Mouse (Mus musculus) kidney, embryonic 15.5 days (tissue): ENCODE measurements around the gene Chst11. TPM values are rescaled to one million over a fixed set of nuclear protein-coding genes. Genes with fewer than 3 reads are reported as not detected.

Source experiments
- ATAC-seq: fragments of 200-750 bp; cut with Nextera tagmentation; replicated peaks from 2 replicates; pipeline ENCODE4 v1.8.0; 2017; ENCODE audit warnings: moderate TSS enrichment; ENCODE audit not compliant: low FRiP score
- H3K27ac ChIP-seq: fragments of 300-500 bp; sonication (generic); 2 replicates; pipeline ENCODE4 v1.5.1; 2015; ENCODE audit warnings: mild to moderate bottlenecking, inconsistent platforms
- H3K27me3 ChIP-seq: fragments of 300-500 bp; sonication (generic); 2 replicates; pipeline ENCODE4 v1.6.1; 2015; ENCODE audit warnings: inconsistent platforms
- H3K36me3 ChIP-seq: fragments of 300-500 bp; sonication (generic); 2 replicates; pipeline ENCODE4 v1.6.1; 2015; ENCODE audit warnings: inconsistent platforms
- H3K4me1 ChIP-seq: fragments of 300-500 bp; sonication (generic); 2 replicates; pipeline ENCODE4 v1.6.1; 2015; ENCODE audit warnings: inconsistent platforms
- H3K4me2 ChIP-seq: fragments of 300-500 bp; sonication (generic); 2 replicates; pipeline ENCODE4 v1.6.1; 2015; ENCODE audit warnings: moderate library complexity, mild to moderate bottlenecking, inconsistent platforms
- H3K4me3 ChIP-seq: fragments of 300-500 bp; sonication (generic); replicated peaks from 2 replicates; pipeline ENCODE4 v1.5.1; 2015; ENCODE audit warnings: mild to moderate bottlenecking, inconsistent platforms
- H3K9ac ChIP-seq: fragments of 300-500 bp; sonication (generic); 2 replicates; pipeline ENCODE4 v1.6.1; 2015; ENCODE audit warnings: mild to moderate bottlenecking, inconsistent platforms
- H3K9me3 ChIP-seq: fragments of 300-500 bp; sonication (generic); replicated peaks from 2 replicates; pipeline ENCODE4 v1.6.1; 2016; ENCODE audit warnings: inconsistent platforms
- WGBS: fragments of 180-500 bp; shearing (Covaris S2); methylation state at CpG from one replicate; pipeline ENCODE4 v1.1.7; 2015; ENCODE audit warnings: mixed read lengths; 5-methylcytosine and 5-hydroxymethylcytosine counted together
- polyA plus RNA-seq: library from polyadenylated mRNA; unstranded; fragments of >200 nt; fragmentation: Nextera tagmentation; extraction: Ambion mirVana; gene quantifications from 2 replicates; pipeline ENCODE4 v1.2.1, GENCODE M21; 2015

Chst11 gene
- polyA plus RNA-seq, 1 experiment from 2014 or later: 3.8 TPM

DNA sequence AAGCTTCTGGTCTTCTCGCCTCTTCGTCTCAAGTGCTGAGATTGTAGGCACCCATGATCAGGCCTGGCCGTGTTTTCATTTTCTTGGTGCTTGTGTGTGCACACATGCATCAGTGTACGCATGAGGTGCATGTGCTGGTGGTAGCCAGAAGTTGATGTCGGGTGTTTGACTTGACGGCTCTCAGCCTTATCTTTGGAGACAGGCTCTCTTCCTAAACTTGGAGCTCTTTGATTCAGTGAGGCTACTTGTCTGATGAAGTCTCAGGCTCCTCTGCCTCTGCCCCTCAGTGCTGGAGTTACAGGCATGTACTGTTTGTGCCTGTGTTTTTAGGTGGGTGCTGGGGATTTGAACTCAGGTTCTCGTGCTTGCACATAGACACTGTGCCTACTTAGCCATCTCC lies 9.0 kb downstream of the Chst11 start:
- Histone ChIP-seq H3K9me3 (no peaks in the 10 kb centered on the region), H3K36me3 (no peaks in the 10 kb centered on the region), H3K27me3 (no peaks in the 10 kb centered on the region), H3K4me1 (peaks cover 90% of the 10 kb centered on the region), H3K4me3 (no peak overlapping the region), H3K27ac (no peak overlapping the region), H3K4me2 (no peak overlapping the region), H3K9ac (no peak overlapping the region)
- no peak for ATAC-seq
- WGBS: 93% methylated on average over 7 of the region's 7 CpGs

- H3K9ac ChIP-seq: no peak overlapping the region
- H3K27ac ChIP-seq: no peak overlapping the region
- H3K9me3 ChIP-seq: no peaks in the 10 kb centered on the region
- 74% methylated on average over 6 of the region's 6 CpGs for WGBS
- no peaks in the 10 kb centered on the region for H3K27me3 ChIP-seq
- H3K36me3 ChIP-seq: no peaks in the 10 kb centered on the region
- no peak overlapping the region for H3K4me3 ChIP-seq
- ATAC-seq: no peak
- peaks cover 84% of the 10 kb centered on the region for H3K4me1 ChIP-seq
- no peak overlapping the region for H3K4me2 ChIP-seq
Measured at GRCm38 (mm10) chr10:82997460-82997859, 12.2 kb downstream of the Chst11 start.

DNA sequence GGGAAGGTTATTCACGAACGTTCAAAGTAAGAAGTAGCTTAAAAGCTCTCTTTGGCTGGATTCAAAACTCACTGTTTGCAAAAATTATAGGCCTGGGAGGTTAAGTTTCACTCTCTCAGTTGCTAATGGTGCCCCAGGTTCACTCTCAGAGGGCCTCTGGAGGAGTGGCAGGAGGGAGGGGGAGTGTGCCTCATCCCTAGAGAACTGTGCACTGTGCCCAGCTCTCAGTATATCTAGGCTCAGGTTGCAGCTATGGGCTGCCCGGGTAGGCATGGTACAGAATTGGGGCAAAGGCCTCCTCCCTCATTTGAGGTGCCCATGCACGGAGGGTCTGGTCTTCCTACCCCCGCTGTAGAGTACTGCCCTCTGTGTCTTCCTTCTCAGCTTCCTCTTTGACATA lies 14.9 kb downstream of the Chst11 start:
- peak; percentile 80 for ATAC-seq
- H3K9ac ChIP-seq: no peak overlapping the region

DNA sequence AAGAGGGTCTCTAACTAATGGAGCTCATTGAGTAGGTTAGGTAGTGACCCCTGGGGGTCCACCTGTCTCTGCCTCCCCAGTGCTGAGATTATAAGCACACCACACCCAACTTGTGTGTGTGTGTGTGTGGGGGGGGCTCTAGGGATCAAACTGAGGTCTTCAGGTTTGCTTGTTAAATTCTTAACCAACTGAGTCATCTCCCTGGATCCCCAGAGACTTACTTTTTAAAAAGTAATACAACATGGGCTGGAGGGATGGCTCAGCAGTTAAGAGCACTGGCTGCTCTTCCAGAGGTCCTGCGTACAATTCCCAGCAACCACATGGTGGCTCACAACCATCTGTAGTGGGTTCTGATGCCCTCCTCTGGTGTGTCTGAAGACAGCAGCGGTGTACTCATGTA lies 15.4 kb downstream of the Chst11 start:
- Histone ChIP-seq H3K4me1 (peaks cover 79% of the 10 kb centered on the region), H3K27me3 (no peaks in the 10 kb centered on the region), H3K4me2 (no peak overlapping the region), H3K4me3 (no peak overlapping the region), H3K9ac (no peak overlapping the region), H3K27ac (0 out of 2 replicates have a peak overlapping the region, but pooled peaks have one; percentile 70), H3K36me3 (no peaks in the 10 kb centered on the region), H3K9me3 (no peaks in the 10 kb centered on the region)
- WGBS: 95% methylated on average over 2 of the region's 2 CpGs
- ATAC-seq: no peak

More for the DNA sequence above, 14.9 kb downstream of the Chst11 start:
- Histone ChIP-seq H3K27me3 (no peaks in the 10 kb centered on the region), H3K4me3 (no peak overlapping the region), H3K27ac (peak overlapping the region; percentile 70), H3K4me1 (peaks cover 79% of the 10 kb centered on the region), H3K36me3 (no peaks in the 10 kb centered on the region), H3K4me2 (no peak overlapping the region), H3K9me3 (no peaks in the 10 kb centered on the region)
- 39% methylated on average over 5 of the region's 5 CpGs for WGBS

GRCm38 (mm10) chr10:83003899-83004298 lies 18.6 kb downstream of the Chst11 start:
- Histone ChIP-seq H3K9me3 (no peaks in the 10 kb centered on the region), H3K4me1 (peaks cover 66% of the 10 kb centered on the region), H3K36me3 (peaks cover 8% of the 10 kb centered on the region), H3K27ac (0 out of 2 replicates have a peak overlapping the region, but pooled peaks have one; percentile 65), H3K9ac (no peak overlapping the region), H3K4me3 (no peak overlapping the region), H3K27me3 (no peaks in the 10 kb centered on the region), H3K4me2 (no peak overlapping the region)
- whole genome bisulfite sequencing: 91% methylated on average over 7 of the region's 7 CpGs
- no peak for ATAC-seq

GRCm38 (mm10) chr10:83004389-83004788 lies 19.1 kb downstream of the Chst11 start:
- no peak for ATAC-seq
- Histone ChIP-seq H3K4me2 (no peak overlapping the region), H3K27ac (peak overlapping the region; percentile 65), H3K9ac (no peak overlapping the region), H3K9me3 (no peaks in the 10 kb centered on the region), H3K4me3 (no peak overlapping the region), H3K27me3 (no peaks in the 10 kb centered on the region), H3K36me3 (peaks cover 8% of the 10 kb centered on the region), H3K4me1 (peaks cover 66% of the 10 kb centered on the region)
- WGBS: 38% methylated on average over 9 of the region's 9 CpGs

DNA sequence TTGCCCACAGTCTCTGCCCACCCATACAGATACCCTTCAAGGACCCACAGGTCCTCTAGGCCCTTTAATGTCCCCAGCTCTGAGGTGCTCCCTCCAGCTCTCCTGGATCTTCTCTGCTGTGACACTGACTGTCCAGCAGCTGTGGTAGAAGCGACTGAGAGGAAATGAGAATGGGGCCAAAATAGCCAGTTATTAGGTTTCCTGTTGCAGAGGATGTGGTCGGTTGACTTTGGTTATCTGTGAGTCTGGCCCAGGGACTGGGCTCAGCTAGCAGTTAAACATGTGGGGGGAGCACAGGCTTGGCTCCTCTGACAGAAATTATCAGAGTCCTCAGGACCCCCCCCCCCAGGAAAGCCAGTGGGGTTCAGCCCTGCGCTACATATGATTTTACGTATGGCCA lies 19.7 kb downstream of the Chst11 start:
- 53% methylated on average over 4 of the region's 4 CpGs for WGBS
- Histone ChIP-seq H3K27ac (peak overlapping the region; percentile 65), H3K4me2 (no peak overlapping the region), H3K4me1 (peaks cover 66% of the 10 kb centered on the region), H3K4me3 (no peak overlapping the region), H3K27me3 (no peaks in the 10 kb centered on the region), H3K9me3 (no peaks in the 10 kb centered on the region), H3K9ac (no peak overlapping the region), H3K36me3 (peaks cover 8% of the 10 kb centered on the region)
- ATAC-seq: peak; percentile 35; the same call in 1 of the 2 replicates

DNA sequence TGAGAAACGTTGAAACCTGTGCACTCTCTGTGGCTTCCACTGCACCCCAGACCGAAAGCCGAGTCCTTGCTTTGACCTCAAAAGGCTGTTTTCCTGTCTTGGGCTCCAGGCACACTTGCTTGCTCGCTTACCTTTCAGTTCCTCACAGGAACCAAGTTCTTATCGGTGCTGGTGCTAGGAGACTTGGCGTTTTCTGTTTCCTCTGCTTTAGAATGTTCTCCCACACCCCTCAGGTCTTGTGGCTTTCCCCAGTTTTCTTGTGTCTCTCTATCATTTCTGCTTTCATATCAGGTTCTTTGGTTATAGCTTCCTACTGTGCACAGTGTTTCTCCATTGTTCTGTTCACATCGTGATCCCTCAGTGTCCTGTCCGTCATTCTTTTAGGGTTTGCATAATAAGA lies 21.0 kb downstream of the Chst11 start:
- no peaks in the 10 kb centered on the region for H3K9me3 ChIP-seq
- peaks cover 60% of the 10 kb centered on the region for H3K4me1 ChIP-seq
- no peaks in the 10 kb centered on the region for H3K27me3 ChIP-seq
- no peak overlapping the region for H3K27ac ChIP-seq
- peaks cover 8% of the 10 kb centered on the region for H3K36me3 ChIP-seq
- no peak overlapping the region for H3K9ac ChIP-seq
- ATAC-seq: no peak
- no peak overlapping the region for H3K4me2 ChIP-seq
- no peak overlapping the region for H3K4me3 ChIP-seq
- 92% methylated on average over 8 of the region's 8 CpGs for WGBS

- Histone ChIP-seq H3K4me2 (no peak overlapping the region), H3K4me1 (peaks cover 15% of the 10 kb centered on the region), H3K9me3 (no peaks in the 10 kb centered on the region), H3K4me3 (no peak overlapping the region), H3K27ac (no peak overlapping the region), H3K36me3 (no peaks in the 10 kb centered on the region), H3K27me3 (no peaks in the 10 kb centered on the region), H3K9ac (no peak overlapping the region)
- ATAC-seq: no peak; the same call in 1 of the 2 replicates
- 84% methylated on average over 4 of the region's 4 CpGs for WGBS
Measured at GRCm38 (mm10) chr10:83013984-83014383, 28.7 kb downstream of the Chst11 start.

- H3K4me3 ChIP-seq: no peak overlapping the region
- WGBS: 95% methylated on average over 3 of the region's 3 CpGs
- no peak for ATAC-seq
- H3K4me2 ChIP-seq: no peak overlapping the region
- H3K27ac ChIP-seq: no peak overlapping the region
- peaks cover 22% of the 10 kb centered on the region for H3K4me1 ChIP-seq
- H3K27me3 ChIP-seq: no peaks in the 10 kb centered on the region
- H3K9ac ChIP-seq: no peak overlapping the region
- H3K9me3 ChIP-seq: no peaks in the 10 kb centered on the region
- H3K36me3 ChIP-seq: no peaks in the 10 kb centered on the region
Measured at GRCm38 (mm10) chr10:83015919-83016318, 30.6 kb downstream of the Chst11 start.

DNA sequence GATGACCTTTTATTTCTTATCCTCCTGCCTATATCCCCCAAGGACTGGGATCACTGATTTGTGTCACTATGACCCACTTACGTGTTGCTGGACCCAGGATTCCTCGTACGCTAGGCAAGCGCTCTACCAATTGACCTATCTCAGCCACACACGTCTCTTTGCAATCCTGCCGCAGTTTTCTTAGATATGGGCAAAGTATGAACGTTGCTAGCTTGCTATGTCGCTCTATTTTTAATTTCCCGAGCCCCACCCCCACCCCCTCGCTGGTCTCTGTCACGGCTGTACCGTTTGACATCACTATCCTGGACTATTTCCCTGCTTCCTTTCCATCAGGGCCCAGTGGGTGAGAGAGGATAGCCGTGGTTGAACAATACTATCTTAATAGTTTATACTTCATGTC lies 31.5 kb downstream of the Chst11 start:
- Histone ChIP-seq H3K27ac (no peak overlapping the region), H3K27me3 (no peaks in the 10 kb centered on the region), H3K36me3 (no peaks in the 10 kb centered on the region), H3K4me3 (no peak overlapping the region), H3K4me2 (no peak overlapping the region), H3K9ac (no peak overlapping the region), H3K9me3 (no peaks in the 10 kb centered on the region), H3K4me1 (peaks cover 31% of the 10 kb centered on the region)
- WGBS: 82% methylated on average over 13 of the region's 13 CpGs
- no peak for ATAC-seq

DNA sequence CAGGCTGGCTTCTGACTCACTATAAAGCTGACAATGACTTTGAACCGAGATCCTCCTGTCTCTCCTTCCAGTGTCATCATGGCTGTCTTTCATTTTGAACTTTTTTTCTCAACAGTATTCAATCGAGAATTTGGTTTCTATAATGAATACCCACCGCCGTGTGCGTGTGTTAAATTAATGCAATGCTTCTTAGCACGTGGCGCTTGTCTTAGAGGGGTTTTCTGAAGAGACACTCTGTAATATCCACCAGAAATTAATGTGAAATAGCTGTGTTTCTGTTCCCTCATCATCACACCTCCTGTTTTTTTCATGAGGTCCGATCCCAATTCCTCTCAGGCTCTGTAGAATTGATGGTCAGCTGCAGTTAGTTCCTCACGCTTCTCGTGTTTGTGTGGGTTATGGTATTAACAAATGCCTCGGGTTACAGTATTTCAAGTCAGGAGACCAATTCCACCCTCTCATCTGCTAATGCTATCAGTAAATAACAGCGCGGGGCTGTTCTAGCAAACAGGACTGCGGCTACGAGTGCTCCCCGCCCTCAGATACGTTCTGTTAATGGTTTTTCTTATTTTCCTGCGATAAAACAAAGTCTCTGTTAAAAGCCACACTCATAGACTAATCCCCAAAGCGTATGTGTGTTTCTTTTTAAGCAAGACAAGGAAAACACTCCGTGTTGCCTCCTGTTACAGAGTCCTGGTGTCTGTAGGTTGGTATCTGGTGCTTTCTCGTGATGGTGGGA lies 32.6 kb downstream of the Chst11 start:
- H3K9me3 ChIP-seq: no peaks in the 10 kb centered on the region

GRCm38 (mm10) chr10:83018521-83018920 lies 33.2 kb downstream of the Chst11 start:
- no peak for ATAC-seq
- no peaks in the 10 kb centered on the region for H3K9me3 ChIP-seq
- H3K4me1 ChIP-seq: peaks cover 39% of the 10 kb centered on the region
- no peak overlapping the region for H3K4me2 ChIP-seq
- H3K27me3 ChIP-seq: no peaks in the 10 kb centered on the region
- WGBS: 57% methylated on average over 4 of the region's 5 CpGs
- no peak overlapping the region for H3K27ac ChIP-seq
- no peaks in the 10 kb centered on the region for H3K36me3 ChIP-seq
- H3K4me3 ChIP-seq: no peak overlapping the region
- no peak overlapping the region for H3K9ac ChIP-seq

More for the DNA sequence above, 32.6 kb downstream of the Chst11 start:
- no peak overlapping the region for H3K4me3 ChIP-seq
- no peak overlapping the region for H3K9ac ChIP-seq
- 72% methylated on average over 21 of the region's 21 CpGs for WGBS
- no peaks in the 10 kb centered on the region for H3K36me3 ChIP-seq
- ATAC-seq: no peak
- peaks cover 39% of the 10 kb centered on the region for H3K4me1 ChIP-seq
- H3K27me3 ChIP-seq: no peaks in the 10 kb centered on the region
- no peak overlapping the region for H3K4me2 ChIP-seq
- no peak overlapping the region for H3K27ac ChIP-seq
